Mouse (Mus musculus): ENCODE measurements around the gene Vstm4.

The Vstm4 gene

GRCm38 (mm10) chr14:32859831-32860569 is 3.4 kb downstream of the Vstm4 start:
- DNase-seq (ENCODE audit: low spot score in 2 of 2), result peak; percentile 16 to 56

- peak; percentile 55 to 65 for DNase-seq (ENCODE audit: low spot score in 2 of 2)
Observed at GRCm38 (mm10) chr14:32861149-32861581, 4.6 kb downstream of the Vstm4 start.

DNA sequence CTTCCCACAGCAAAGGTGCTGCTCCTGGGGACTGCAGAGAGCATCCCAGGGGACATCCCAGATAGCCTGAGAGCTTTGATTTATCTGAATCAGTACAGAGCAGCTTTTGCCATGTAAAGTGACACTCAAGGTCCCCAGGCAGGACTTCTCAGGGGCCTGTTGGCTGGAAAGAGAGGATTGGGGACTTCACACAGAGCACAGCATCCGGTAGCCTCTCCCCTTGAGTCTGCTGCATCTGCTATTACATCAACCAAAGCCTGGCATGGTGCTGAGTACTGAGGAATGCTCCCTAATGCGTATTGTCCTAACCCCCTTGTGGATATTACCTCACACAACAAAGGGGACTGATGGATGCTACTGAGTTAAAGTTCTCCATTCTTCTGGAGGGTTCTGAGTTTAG is 5.1 kb downstream of the Vstm4 start:
- DNase-seq (ENCODE audit: low spot score in 2 of 2), result peak in 1 of 2 experiments; percentile 51

DNA sequence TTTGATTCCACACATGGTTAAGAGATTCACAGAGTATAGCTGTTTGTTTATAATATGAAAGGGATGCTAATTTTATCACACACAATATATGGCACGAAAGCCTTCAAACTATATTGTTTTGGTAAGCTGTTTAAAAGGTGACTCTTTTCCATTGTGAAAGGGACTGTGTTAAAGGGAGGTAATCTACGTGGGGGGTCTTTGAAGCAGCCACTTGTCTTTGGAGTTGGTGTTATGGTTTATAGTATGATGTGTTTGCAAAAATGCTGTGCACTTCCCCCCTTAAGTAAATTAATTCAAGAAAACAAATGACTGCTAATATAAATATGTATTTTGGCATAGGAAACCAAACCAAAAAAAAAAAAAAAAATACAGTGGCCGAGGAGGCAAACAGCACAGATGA is 8.8 kb downstream of the Vstm4 start:
- no peak for DNase-seq (ENCODE audit: low spot score in 2 of 2)

DNA sequence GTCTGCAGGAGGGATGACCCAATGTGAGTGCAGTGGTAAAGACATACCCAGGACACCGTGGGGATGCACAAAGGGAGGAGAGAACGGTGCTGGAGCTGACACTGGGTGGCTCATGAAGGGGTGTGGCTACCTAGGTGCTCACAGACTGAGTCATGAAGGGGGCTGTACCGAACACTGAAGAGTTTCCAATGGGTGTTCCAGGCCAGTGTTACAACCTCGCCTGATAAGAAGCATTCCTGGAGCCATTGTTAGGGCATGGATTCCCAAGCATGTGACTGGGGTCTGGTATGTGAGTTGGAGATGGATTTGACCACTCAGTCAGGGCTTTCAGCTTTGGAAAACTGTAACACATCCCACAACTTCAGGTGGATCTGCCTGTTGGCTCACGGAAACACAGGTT is 15.4 kb downstream of the Vstm4 start:
- no peak for DNase-seq (ENCODE audit: low spot score in 2 of 2)

GRCm38 (mm10) chr14:32877549-32877948 is 21.0 kb downstream of the Vstm4 start:
- DNase-seq (ENCODE audit: low spot score in 2 of 2), result no peak

DNA sequence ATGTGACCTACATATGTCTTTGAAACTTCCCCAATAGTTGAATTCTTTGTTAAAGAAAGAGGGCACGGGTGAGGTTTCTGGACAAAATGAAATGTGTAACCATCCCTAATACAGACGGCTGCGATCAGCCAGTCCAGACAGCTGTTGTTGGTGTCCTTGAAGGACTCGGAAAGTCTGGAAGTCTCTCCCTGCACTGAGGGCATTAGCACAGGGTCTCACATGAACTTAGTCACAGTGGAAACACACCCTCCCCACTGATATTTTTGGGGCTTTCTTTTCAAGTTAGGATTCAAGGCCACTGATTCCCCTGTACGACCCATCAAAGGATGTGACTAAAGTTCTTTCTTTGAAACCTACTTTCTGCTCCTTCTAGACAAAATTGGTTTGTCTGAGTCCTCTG is 23.8 kb downstream of the Vstm4 start:
- DNase-seq (ENCODE audit: low spot score in 2 of 2), result no peak

DNA sequence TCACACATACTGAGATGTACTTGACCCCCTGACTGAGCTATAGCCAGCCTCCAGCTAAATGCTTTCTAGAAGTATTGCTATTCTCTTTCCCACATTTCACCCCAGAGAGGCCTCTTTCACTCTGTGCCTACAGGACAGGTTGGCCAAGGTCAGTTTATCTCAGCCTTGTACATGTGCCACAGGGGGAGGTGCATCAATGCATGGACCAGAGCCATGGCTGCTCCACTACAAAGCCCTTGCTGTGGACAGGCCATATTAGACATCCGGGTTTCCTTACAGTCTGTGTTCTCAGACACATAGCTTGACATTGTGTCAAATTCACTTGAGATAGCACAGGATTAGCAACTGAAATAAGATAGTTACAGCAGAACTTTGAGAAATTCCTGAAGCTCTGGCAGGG is 25.1 kb downstream of the Vstm4 start:
- DNase-seq (ENCODE audit: low spot score in 2 of 2), result peak in 1 of 2 experiments; percentile 37

GRCm38 (mm10) chr14:32888876-32889674 is 32.5 kb downstream of the Vstm4 start:
- DNase-seq (ENCODE audit: low spot score in 2 of 2), result peak in 1 of 2 experiments; percentile 31

- peak in 1 of 2 experiments; percentile 28 for DNase-seq (ENCODE audit: low spot score in 2 of 2)
Observed at GRCm38 (mm10) chr14:32894341-32894853, 37.8 kb downstream of the Vstm4 start.

GRCm38 (mm10) chr14:32894878-32895277 is 38.3 kb downstream of the Vstm4 start:
- DNase-seq (ENCODE audit: low spot score in 2 of 2), result no peak

- peak in 1 of 2 experiments; percentile 57 for DNase-seq (ENCODE audit: low spot score in 2 of 2)
Observed at GRCm38 (mm10) chr14:32896896-32897295, 40.3 kb downstream of the Vstm4 start.

GRCm38 (mm10) chr14:32903203-32903602 is 46.6 kb downstream of the Vstm4 start:
- no peak for DNase-seq (ENCODE audit: low spot score in 2 of 2)

- no peak for DNase-seq (ENCODE audit: low spot score in 2 of 2)
Observed at GRCm38 (mm10) chr14:32906545-32906944, 50.0 kb downstream of the Vstm4 start.

GRCm38 (mm10) chr14:32909112-32909511 is 52.6 kb downstream of the Vstm4 start:
- no peak for DNase-seq (ENCODE audit: low spot score in 2 of 2)

DNA sequence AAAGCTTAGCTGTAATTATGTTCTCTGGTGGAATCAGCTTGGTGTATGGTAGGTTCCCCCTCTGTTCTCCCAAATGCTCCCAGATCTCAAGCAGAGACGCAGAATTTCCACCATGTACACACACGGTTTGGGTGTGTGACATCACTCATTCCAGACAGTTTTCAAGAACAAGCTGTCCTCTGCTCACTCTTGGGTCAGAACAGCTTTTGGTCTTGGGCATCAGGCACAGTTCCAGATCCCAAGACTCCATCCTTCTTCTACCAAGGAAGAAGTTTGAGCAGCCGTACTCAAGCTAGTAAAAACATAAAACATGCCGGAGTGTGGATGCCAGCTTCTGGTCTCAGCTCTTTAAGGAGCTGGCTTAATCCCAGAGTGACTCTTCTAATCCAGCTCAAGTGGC is 54.6 kb downstream of the Vstm4 start:
- DNase-seq (ENCODE audit: low spot score in 2 of 2), result no peak

DNA sequence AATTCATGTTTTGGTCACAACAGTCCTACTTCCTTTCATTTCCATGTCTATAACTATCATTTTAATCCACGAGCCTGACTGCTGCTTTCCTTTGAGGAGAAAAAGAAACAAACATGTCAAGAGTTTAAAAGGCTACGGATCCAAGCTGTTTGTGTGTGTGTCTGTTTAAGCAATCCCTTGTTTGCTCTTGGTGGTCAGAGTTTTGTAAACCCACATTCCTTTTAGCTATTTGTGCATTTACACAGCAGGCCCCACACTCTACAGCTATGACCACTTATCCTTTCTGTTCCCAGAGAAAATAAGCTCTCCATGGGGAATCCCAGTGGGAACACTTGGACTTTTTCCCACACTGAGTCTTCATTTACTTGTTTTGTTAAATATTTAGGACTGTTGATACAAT is 58.8 kb downstream of the Vstm4 start:
- DNase-seq (ENCODE audit: low spot score in 2 of 2), result no peak

- DNase-seq (ENCODE audit: low spot score in 2 of 2), result no peak
Observed at GRCm38 (mm10) chr14:32917919-32918318, 61.4 kb downstream of the Vstm4 start.

DNA sequence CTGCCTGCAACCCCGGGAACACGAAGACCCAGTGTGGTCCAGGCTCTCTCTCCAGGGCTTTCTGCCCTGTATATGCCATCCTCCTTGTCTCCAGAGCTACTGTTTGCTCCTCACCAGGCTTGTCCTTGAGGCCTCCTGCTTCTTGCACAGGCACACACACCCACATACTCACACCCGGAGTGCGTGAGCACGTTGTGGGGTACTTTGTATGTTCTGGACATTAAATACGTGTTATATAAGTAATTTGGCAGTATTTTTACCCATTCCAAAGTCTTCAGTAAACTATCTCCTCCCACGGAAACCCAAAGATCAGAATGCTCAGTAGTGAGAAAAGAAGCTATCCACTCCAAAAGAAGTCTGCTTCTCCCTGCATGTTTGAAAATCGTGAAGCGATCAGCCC is 67.3 kb downstream of the Vstm4 start:
- DNase-seq (ENCODE audit: low spot score in 2 of 2), result no peak

GRCm38 (mm10) chr14:32931709-32932108 is 75.2 kb downstream of the Vstm4 start:
- DNase-seq (ENCODE audit: low spot score in 2 of 2), result no peak

DNA sequence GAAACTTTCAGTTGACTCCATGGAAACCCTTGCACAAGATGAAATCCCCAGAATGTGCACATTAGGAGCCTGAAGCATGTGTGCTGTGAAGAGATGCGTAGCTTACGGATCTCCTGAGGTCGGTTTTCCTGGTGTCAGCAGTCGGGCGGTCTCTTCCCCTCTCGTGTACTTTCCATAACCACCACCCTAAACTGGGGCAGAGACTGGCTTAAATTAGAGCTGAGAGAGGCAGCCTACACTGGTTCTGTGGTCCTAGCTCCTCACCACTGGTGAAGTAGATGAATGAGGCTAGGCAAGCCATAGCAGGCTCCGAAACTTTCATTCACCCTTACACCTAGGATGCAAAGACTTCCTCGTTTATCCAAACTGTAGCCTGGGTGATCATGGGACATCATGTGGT is 75.7 kb downstream of the Vstm4 start:
- DNase-seq (ENCODE audit: low spot score in 2 of 2), result no peak

GRCm38 (mm10) chr14:32934064-32934463 is 77.5 kb downstream of the Vstm4 start:
- DNase-seq (ENCODE audit: low spot score in 2 of 2), result no peak

GRCm38 (mm10) chr14:32939217-32939616 is 82.7 kb downstream of the Vstm4 start:
- no peak for DNase-seq (ENCODE audit: low spot score in 2 of 2)
